In genomic region chr9:108462192-108462591, GRCm38 (mm10) we compare ENCODE assay signal across 11 mouse cellular contexts. TPM values are rescaled to one million over a fixed set of nuclear protein-coding genes. Genes with fewer than 3 reads are reported as not detected.
DNase-seq lines count a peak whose midpoint lies in the region; ATAC-seq and TF ChIP-seq lines count a peak whose summit lies in the region.
"Had no signal": no experiment of that assay in that cellular context is flagged by ENCODE, and none has a peak within 500 bp of the region (broad histone marks: within the 10 kb centered on the region; RNA-seq: fewer than 3 reads in every experiment).

No protein-coding gene starts in this region.

- peaks cover 51% of the 10 kb centered on the region for H3K36me3 ChIP-seq in forebrain, embryonic 10.5 days (replicated peaks)
- H3K36me3 ChIP-seq in forebrain, embryonic 11.5 days (ENCODE audit: control insufficient read depth, insufficient read depth, low read length) = peaks cover 12% of the 10 kb centered on the region; the same call in 1 of the 2 replicates
- H3K36me3 ChIP-seq in E14TG2a.4 (ENCODE audit: insufficient read depth, low read length) = peaks cover 47% of the 10 kb centered on the region
- H3K36me3 ChIP-seq in intestine, embryonic 15.5 days = peaks cover 28% of the 10 kb centered on the region

- peak overlapping the region; percentile 99; the same call in 1 of the 2 replicates for H3K4me3 ChIP-seq in forebrain, embryonic 10.5 days
- H3K4me3 ChIP-seq in forebrain, embryonic 11.5 days (ENCODE audit: low read depth, low read length) = no peak overlapping the region
- peak overlapping the region; percentile 97 for H3K4me3 ChIP-seq in E14TG2a.4 (replicated peaks; ENCODE audit: low read length)
- peak overlapping the region; percentile 84; the same call in 1 of the 2 replicates for H3K4me3 ChIP-seq in intestine, embryonic 15.5 days (replicated peaks)

- no peaks in the 10 kb centered on the region for H3K9me3 ChIP-seq in forebrain, embryonic 10.5 days
- H3K9me3 ChIP-seq in forebrain, embryonic 11.5 days (ENCODE audit: control insufficient read depth, low read length) = no peaks in the 10 kb centered on the region
- no peaks in the 10 kb centered on the region for H3K9me3 ChIP-seq in E14TG2a.4 (ENCODE audit: low read length)
- no peaks in the 10 kb centered on the region for H3K9me3 ChIP-seq in intestine, embryonic 15.5 days

- no peak overlapping the region for H3K27ac ChIP-seq in forebrain, embryonic 10.5 days
- no peak overlapping the region for H3K27ac ChIP-seq in forebrain, embryonic 11.5 days (ENCODE audit: low read depth, low read length)
- peak overlapping the region; percentile 96 for H3K27ac ChIP-seq in intestine, embryonic 15.5 days

- intact Hi-C loops in left cerebral cortex, postnatal 14 days (cut with DNase I) = no loop called here

- DNase-seq in forebrain, embryonic 10.5 days (ENCODE audit: extremely low spot score, low spot score) = no peak
- no peak for DNase-seq in forebrain, embryonic 11.5 days (ENCODE audit: low spot score)
- DNase-seq in lung, postnatal 10 days = peak; percentile 71
- no peak for DNase-seq in natural killer cell, adult 2 months (ENCODE audit: low spot score in 2 of 2)
- DNase-seq in left cerebral cortex, postnatal 14 days (ENCODE audit: low spot score in 2 of 2) = no peak
- DNase-seq: cerebellum, adult 9-10 months had no signal

- no peaks in the 10 kb centered on the region; the same call in 1 of the 2 replicates for H3K27me3 ChIP-seq in forebrain, embryonic 10.5 days (ENCODE audit: poor library complexity, severe bottlenecking)
- no peaks in the 10 kb centered on the region for H3K27me3 ChIP-seq in forebrain, embryonic 11.5 days (ENCODE audit: control insufficient read depth, insufficient read depth, low read length)
- no peaks in the 10 kb centered on the region for H3K27me3 ChIP-seq in E14TG2a.4 (ENCODE audit: insufficient read depth, low read length)
- no peaks in the 10 kb centered on the region for H3K27me3 ChIP-seq in intestine, embryonic 15.5 days (replicated peaks)

- H3K4me1 ChIP-seq in forebrain, embryonic 10.5 days = peaks cover 21% of the 10 kb centered on the region
- peaks cover 4% of the 10 kb centered on the region; the same call in 1 of the 2 replicates for H3K4me1 ChIP-seq in forebrain, embryonic 11.5 days (replicated peaks; ENCODE audit: control insufficient read depth, insufficient read depth, low read length)
- H3K4me1 ChIP-seq in E14TG2a.4 (replicated peaks; ENCODE audit: low read depth, low read length) = peaks cover 59% of the 10 kb centered on the region
- H3K4me1 ChIP-seq in intestine, embryonic 15.5 days (replicated peaks) = peaks cover 29% of the 10 kb centered on the region

- no peak for ATAC-seq in forebrain, embryonic 11.5 days (replicated peaks; ENCODE audit: low FRiP score)
- peak; percentile 42 for ATAC-seq in intestine, embryonic 15.5 days
- ATAC-seq in cerebellum, adult (ENCODE audit: insufficient number of reproducible peaks, low FRiP score, low TSS enrichment) = no peak

- no peak for TF ChIP-seq CTCF in E14TG2a.4 (conservative IDR thresholded peaks at IDR 0.05; ENCODE audit: low read length)

- 95% methylated on average over 10 of the region's 10 CpGs for WGBS in forebrain, embryonic 10.5 days
- 96% methylated on average over 10 of the region's 10 CpGs for WGBS in forebrain, embryonic 11.5 days
- WGBS in intestine, embryonic 15.5 days = 57% methylated on average over 10 of the region's 10 CpGs

- H3K4me2 ChIP-seq in forebrain, embryonic 11.5 days (ENCODE audit: low read depth, low read length, severe bottlenecking) = no peak overlapping the region
- peak overlapping the region; percentile 86 for H3K4me2 ChIP-seq in intestine, embryonic 15.5 days (replicated peaks)

- no peak overlapping the region for H3K9ac ChIP-seq in forebrain, embryonic 11.5 days (ENCODE audit: low read length)
- H3K9ac ChIP-seq in intestine, embryonic 15.5 days = 0 out of 2 replicates have a peak overlapping the region, but pooled peaks have one; percentile 10

RNA-seq across cellular contexts. Expression of gene Klhdc8b, which starts 0.8 kb away (rescaled TPM):
- 33.1 and 40.3 TPM in 2 replicates for polyA plus RNA-seq in forebrain, embryonic 10.5 days (2016; fragmentation: Nextera tagmentation; extraction: Ambion mirVana)
- 49.5 and 53.9 TPM in 2 replicates for polyA plus RNA-seq in forebrain, embryonic 11.5 days (2014; fragmentation: Nextera tagmentation; extraction: Ambion mirVana)
- 48.7 and 54.2 TPM in 2 replicates for polyA plus RNA-seq in intestine, embryonic 15.5 days (2015; fragmentation: Nextera tagmentation; extraction: Ambion mirVana)
- 10 to 100 TPM; 36.1 to 38.4 TPM for total RNA-seq in left cerebral cortex, postnatal 14 days (2021)

RNA-seq across cellular contexts. Expression of gene Ccdc71, which starts 1.9 kb away (rescaled TPM):
- 53.6 and 54.1 TPM in 2 replicates for polyA plus RNA-seq in forebrain, embryonic 10.5 days (2016; fragmentation: Nextera tagmentation; extraction: Ambion mirVana)
- 42.5 and 45.2 TPM in 2 replicates for polyA plus RNA-seq in forebrain, embryonic 11.5 days (2014; fragmentation: Nextera tagmentation; extraction: Ambion mirVana)
- polyA plus RNA-seq in intestine, embryonic 15.5 days (2015; fragmentation: Nextera tagmentation; extraction: Ambion mirVana) = 51.2 and 53.9 TPM in 2 replicates
- 10 to 100 TPM; 38.3 to 40.2 TPM for total RNA-seq in left cerebral cortex, postnatal 14 days (2021)

RNA-seq across cellular contexts. Expression of gene Lamb2, which starts 17.3 kb away (rescaled TPM):
- 34.8 and 40.8 TPM in 2 replicates for polyA plus RNA-seq in forebrain, embryonic 10.5 days (2016; fragmentation: Nextera tagmentation; extraction: Ambion mirVana)
- polyA plus RNA-seq in forebrain, embryonic 11.5 days (2014; fragmentation: Nextera tagmentation; extraction: Ambion mirVana) = 31.8 and 40.9 TPM in 2 replicates
- 29.5 and 35.0 TPM in 2 replicates for polyA plus RNA-seq in intestine, embryonic 15.5 days (2015; fragmentation: Nextera tagmentation; extraction: Ambion mirVana)
- 10 to 100 TPM; 36.0 to 38.3 TPM for total RNA-seq in left cerebral cortex, postnatal 14 days (2021)
- total RNA-seq: neutrophil, adult 5-6 weeks had no signal

RNA-seq across cellular contexts. Expression of gene BC048562, which starts 25.9 kb away (rescaled TPM):
- not detected in 2 replicates for polyA plus RNA-seq in forebrain, embryonic 10.5 days (2016; fragmentation: Nextera tagmentation; extraction: Ambion mirVana)
- polyA plus RNA-seq in forebrain, embryonic 11.5 days (2014; fragmentation: Nextera tagmentation; extraction: Ambion mirVana) = not detected in 2 replicates
- not detected in 2 replicates for polyA plus RNA-seq in intestine, embryonic 15.5 days (2015; fragmentation: Nextera tagmentation; extraction: Ambion mirVana)
- total RNA-seq in left cerebral cortex, postnatal 14 days (2021) = not detected
- total RNA-seq: left cerebral cortex, postnatal 25 days; neutrophil, adult 5-6 weeks had no signal

RNA-seq across cellular contexts. Expression of gene Usp19, which starts 28.2 kb away (rescaled TPM):
- polyA plus RNA-seq in forebrain, embryonic 10.5 days (2016; fragmentation: Nextera tagmentation; extraction: Ambion mirVana) = 76.1 and 79.9 TPM in 2 replicates
- 84.0 and 90.0 TPM in 2 replicates for polyA plus RNA-seq in forebrain, embryonic 11.5 days (2014; fragmentation: Nextera tagmentation; extraction: Ambion mirVana)
- polyA plus RNA-seq in intestine, embryonic 15.5 days (2015; fragmentation: Nextera tagmentation; extraction: Ambion mirVana) = 49.5 and 52.4 TPM in 2 replicates
- 100 to 1,000 TPM; 119 to 128 TPM for total RNA-seq in left cerebral cortex, postnatal 14 days (2021)
